Mouse (Mus musculus) c-Kit-positive CD71-positive TER-119-positive erythroid progenitor cells, embryonic 14.5 days (primary cell): ENCODE data around the gene Sult2a3.
"Not testable (repeated sequence)": the region's sequence is repeated elsewhere in the genome, so short reads cannot be mapped to it uniquely, and the experiment has no call there.

ENCODE experiments used
- DNase-seq: peaks from one replicate; pipeline ENCODE4 v3.0.0-alpha.2; 2013; ENCODE audit warnings: low spot score

The Sult2a3 gene

DNA sequence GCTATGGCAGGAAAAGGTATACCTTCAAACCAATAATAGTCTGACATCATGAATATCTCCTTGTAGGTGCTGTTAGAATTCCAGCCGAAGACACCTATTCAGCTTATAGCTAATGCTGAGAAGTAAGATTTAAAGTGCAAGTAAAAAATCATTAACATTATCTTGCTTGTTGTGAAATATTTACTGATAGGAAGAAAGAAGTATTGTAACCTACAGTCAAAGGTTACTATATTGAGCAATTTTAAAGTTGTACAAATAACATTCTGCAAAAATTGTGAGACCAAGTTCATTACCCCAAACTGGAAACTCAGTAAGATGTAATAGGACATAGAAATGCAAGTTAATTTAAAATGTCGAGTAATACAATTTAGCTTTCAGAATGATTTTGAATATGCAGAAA, at the start of gene Sult2a3:
TSS of gene Sult2a3 (minus strand) at position 101 of the 400 bp plus-strand sequence.
- no peak for DNase-seq

DNA sequence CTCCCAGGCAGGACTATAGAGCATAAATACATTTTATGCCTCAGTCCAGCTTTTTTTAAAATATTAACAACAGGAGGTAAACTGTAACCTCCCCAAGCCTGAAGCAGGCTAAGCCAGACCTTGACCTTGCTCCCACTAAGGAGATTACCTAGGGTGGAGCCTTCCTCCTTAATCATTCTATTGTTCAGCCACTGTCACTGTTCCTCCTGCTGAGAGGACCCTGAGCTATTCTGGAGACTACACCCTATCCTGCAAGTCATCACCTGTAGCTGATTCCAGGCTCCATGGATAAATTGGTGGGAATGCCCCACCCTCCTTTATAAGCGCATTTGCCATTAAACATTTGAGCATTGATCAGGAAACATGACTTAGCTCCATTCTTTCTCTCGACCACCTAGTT, 2.4 kb downstream of the Sult2a3 start:
- no peak for DNase-seq

DNA sequence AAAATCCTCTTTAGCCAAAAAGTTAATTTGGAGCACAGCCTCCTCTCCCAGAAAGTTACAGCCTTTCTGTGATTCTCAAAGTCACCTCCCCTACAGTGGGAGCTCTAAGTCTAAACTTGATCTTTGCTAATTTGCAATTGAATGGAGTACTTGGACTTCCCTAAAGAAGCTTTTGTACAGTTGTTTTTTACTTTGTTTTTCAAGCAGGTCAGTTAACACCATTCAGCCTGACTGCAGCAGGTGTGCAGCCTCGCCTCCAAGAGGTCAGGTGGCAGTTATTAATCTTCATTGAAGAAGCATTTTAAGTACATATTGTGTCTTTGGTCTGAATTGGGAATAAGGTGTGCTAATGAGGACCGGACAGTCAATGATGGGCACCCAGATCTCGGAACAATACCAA, 3.0 kb downstream of the Sult2a3 start:
- DNase-seq: not testable (repeated sequence)

DNA sequence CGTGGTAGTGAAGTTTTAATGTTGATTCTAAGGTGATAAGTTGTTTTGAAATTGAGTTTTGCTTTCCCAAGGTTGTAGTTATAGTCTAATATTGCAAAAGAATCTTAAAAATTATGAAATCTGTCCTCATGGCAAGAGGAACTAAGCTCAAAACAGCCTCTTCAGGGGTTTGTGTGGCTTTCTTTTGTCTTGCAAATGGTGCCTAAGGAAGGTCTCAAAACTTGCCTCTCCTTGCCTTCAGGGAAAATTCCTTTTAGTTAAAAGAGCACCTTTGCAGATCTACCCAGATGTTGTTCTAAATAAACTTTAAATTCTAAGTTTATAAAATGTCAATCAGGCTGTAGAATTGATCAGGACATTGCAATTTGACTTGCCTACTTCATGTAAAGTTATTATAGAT, 6.1 kb downstream of the Sult2a3 start:
- DNase-seq: no peak

DNA sequence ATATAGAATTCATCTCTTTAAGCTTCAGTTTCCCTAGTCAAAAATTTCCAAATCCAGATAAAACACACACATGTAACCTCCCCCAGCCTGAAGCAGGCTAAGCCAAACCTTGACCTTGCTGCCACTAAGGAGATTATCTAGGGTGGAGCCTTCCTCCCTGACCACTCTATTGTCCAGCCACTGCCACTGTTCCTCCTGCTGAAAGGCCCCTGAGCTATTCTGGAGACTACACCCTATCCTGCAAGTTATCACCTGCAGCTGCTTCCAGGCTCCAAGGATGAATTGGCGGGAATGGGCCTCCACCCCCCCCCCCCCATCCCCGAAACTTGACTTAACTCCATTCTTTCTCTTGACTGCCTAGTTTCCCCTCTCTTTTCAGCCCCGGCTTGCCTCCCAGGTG, 8.4 kb downstream of the Sult2a3 start:
- not testable (repeated sequence) for DNase-seq

DNA sequence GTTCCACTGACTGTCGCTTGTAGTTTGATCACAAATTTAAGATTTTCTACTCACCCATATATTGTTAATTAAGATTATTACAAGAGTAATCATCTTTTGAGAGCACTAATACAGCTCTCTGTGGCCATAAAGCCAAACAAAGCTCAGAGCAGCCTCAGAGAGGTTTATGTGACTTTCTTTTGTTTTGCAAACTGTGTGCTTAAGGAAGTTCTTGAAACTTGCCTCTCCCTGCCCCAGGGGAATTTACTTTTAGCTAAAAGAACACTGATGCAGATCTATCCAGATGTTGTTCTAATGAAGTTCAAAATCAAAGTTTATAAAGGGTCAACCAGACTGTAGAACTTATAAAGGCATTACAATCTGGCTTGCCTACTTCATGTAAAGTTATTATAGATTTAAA, 75.0 kb downstream of the Sult2a3 start:
- not testable (repeated sequence) for DNase-seq

DNA sequence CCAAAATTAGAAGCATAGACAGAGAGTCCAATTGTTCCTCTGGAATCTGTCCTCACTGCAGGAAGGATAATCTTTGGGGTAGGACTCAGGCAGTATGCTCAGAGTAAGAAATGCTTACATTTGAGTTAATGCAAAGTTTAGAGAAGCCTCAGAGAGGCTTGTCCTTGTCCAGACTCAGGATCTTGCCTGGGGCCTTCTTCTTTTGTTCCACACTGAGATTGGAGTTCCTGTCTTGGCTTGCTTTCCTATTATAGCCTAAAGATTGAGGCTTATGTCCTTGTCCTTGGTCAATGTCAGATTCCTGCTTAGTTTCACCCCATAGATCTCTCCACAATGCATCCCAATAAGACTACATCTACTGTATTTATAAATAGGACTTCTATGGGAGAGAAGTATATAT, 92.0 kb downstream of the Sult2a3 start:
- not testable (repeated sequence) for DNase-seq
